Mouse (Mus musculus) cortical plate, adult 2 months (tissue): ENCODE measurements around the gene Tiam1.

Experiments
- CTCF ChIP-seq: fragments of 200-500 bp; IDR thresholded peaks from 2 replicates; pipeline ENCODE4 v1.5.1; 2011; ENCODE audit warnings: mild to moderate bottlenecking, control low read depth, low read length; ENCODE audit not compliant: insufficient read depth; ENCODE audit errors: extremely low read depth
- POLR2A ChIP-seq: fragments of 200-500 bp; IDR thresholded peaks from 2 replicates; pipeline ENCODE4 v1.6.1; 2011; ENCODE audit warnings: mild to moderate bottlenecking, low read length, control low read depth; ENCODE audit not compliant: insufficient read depth; ENCODE audit errors: extremely low read depth

GRCm38 (mm10) chr16:90134351-90134750 is 9.2 kb downstream of the Tiam1 start:
- no peak for TF ChIP-seq POLR2A
- TF ChIP-seq CTCF, result no peak
